Mouse (Mus musculus): ENCODE measurements around the gene Card9. TPM values are rescaled to one million over a fixed set of nuclear protein-coding genes. Genes with fewer than 3 reads are reported as not detected.
A peak's percentile ranks its signal among the peaks of the same experiment; 100 is the strongest.

The Card9 gene
- 1.9 and 2.9 TPM in 2 replicates for polyA plus RNA-seq (2015; fragmentation: Nextera tagmentation; extraction: Ambion mirVana)

DNA sequence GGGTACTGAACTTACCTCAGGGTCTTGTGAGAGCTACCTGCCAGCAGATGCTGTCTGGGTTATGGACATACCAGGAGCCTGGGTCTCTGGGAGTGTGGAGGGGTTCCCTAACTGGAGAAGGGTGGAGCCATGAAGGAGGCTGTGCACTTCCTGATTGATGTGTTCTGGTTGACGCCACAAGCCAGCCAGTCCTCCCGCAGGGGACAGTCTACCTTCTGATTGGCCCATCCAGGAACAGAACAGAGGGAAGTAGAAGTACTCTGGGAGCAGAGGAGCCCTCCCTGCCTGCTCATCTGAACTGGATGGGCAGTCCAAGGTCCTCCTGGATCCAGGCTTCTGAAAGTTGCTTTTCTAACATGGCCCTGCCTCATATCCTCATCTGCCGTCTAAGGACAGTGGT is at the start of gene Card9:
Gene Card9 (minus strand): TSS at position 147 of the 400 bp plus-strand sequence.
- H3K4me1 ChIP-seq (ENCODE audit: control insufficient read depth, insufficient read depth, low read depth, low read length) = no peaks in the 10 kb centered on the region; the same call in 1 of the 2 replicates
- no peaks in the 10 kb centered on the region for H3K27me3 ChIP-seq (replicated peaks; ENCODE audit: control insufficient read depth, insufficient read depth, low read length)
- H3K9me3 ChIP-seq (ENCODE audit: control insufficient read depth, low read length) = no peaks in the 10 kb centered on the region
- peaks cover 19% of the 10 kb centered on the region for H3K36me3 ChIP-seq (ENCODE audit: control insufficient read depth, insufficient read depth, low read length)
- no peak within 1 kb of the TSS for H3K4me3 ChIP-seq (ENCODE audit: low read length)
- no peak for ATAC-seq
- no peak within 1 kb of the TSS for H3K4me2 ChIP-seq (ENCODE audit: low read length)
- no peak within 1 kb of the TSS for H3K9ac ChIP-seq (ENCODE audit: low read depth, low read length)
- 42% methylated on average over 3 of the region's 3 CpGs for WGBS
- H3K27ac ChIP-seq (ENCODE audit: low read depth, low read length) = no peak within 1 kb of the TSS

DNA sequence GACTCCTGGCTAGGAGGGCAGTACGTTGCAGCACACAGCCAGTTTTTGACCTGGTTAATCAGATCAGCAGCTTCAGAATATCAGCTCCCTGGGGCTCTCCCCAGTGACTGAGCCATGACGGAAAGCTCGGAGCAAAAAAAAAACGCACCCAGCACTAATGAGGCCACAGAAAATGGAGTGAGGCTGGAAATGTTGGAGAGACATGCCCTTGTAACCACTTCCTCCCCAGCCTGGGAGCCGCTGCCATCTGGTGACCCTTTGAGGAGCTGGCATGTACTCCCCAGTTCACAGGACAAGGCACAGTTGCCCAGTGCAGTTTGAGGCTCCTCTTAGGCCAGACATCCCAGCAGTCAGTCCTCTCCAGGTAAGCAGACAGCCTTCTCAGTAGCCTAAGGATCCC is 49.4 kb upstream of the Card9 start:
- no peaks in the 10 kb centered on the region for H3K9me3 ChIP-seq (ENCODE audit: control insufficient read depth, low read length)
- no peaks in the 10 kb centered on the region for H3K27me3 ChIP-seq (replicated peaks; ENCODE audit: control insufficient read depth, insufficient read depth, low read length)
- ATAC-seq = no peak
- peaks cover 27% of the 10 kb centered on the region for H3K36me3 ChIP-seq (ENCODE audit: control insufficient read depth, insufficient read depth, low read length)
- no peak overlapping the region for H3K9ac ChIP-seq (ENCODE audit: low read depth, low read length)
- no peak overlapping the region for H3K4me2 ChIP-seq (ENCODE audit: low read length)
- peaks cover 38% of the 10 kb centered on the region for H3K4me1 ChIP-seq (ENCODE audit: control insufficient read depth, insufficient read depth, low read depth, low read length)
- WGBS = 63% methylated on average over 5 of the region's 5 CpGs
- no peak overlapping the region for H3K4me3 ChIP-seq (ENCODE audit: low read length)
- H3K27ac ChIP-seq (ENCODE audit: low read depth, low read length) = 0 out of 2 replicates have a peak overlapping the region, but pooled peaks have one; percentile 4

DNA sequence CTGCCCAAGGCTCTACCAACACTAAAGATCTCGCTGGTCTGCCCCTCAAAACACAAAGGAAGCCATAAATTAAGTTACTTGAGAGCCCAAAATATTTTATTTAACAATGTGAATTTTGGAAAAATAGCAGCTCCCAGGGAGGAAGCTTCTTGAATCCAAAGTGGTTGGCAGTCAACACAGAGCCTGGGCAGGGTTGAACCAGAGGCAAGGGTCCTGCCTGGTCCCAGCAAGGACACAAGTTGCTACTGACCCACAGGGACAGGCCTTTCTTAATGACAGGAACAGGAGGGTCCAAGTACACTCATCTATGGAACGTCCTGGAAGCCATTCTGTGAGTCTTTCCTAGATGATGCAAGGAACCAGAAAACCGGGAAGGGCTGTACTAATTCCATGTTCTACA is 48.6 kb upstream of the Card9 start:
- H3K36me3 ChIP-seq (ENCODE audit: control insufficient read depth, insufficient read depth, low read length) = peaks cover 25% of the 10 kb centered on the region
- H3K27me3 ChIP-seq (replicated peaks; ENCODE audit: control insufficient read depth, insufficient read depth, low read length) = no peaks in the 10 kb centered on the region
- peak overlapping the region; percentile 92 for H3K4me3 ChIP-seq (ENCODE audit: low read length)
- no peak overlapping the region for H3K27ac ChIP-seq (ENCODE audit: low read depth, low read length)
- ATAC-seq = peak; percentile 22; the same call in 1 of the 2 replicates
- peak overlapping the region; percentile 98 for H3K4me2 ChIP-seq (ENCODE audit: low read length)
- no peaks in the 10 kb centered on the region for H3K9me3 ChIP-seq (ENCODE audit: control insufficient read depth, low read length)
- peak overlapping the region; percentile 97; the same call in 1 of the 2 replicates for H3K9ac ChIP-seq (ENCODE audit: low read depth, low read length)
- peaks cover 44% of the 10 kb centered on the region for H3K4me1 ChIP-seq (ENCODE audit: control insufficient read depth, insufficient read depth, low read depth, low read length)
- WGBS = 62% methylated on average over 3 of the region's 3 CpGs

DNA sequence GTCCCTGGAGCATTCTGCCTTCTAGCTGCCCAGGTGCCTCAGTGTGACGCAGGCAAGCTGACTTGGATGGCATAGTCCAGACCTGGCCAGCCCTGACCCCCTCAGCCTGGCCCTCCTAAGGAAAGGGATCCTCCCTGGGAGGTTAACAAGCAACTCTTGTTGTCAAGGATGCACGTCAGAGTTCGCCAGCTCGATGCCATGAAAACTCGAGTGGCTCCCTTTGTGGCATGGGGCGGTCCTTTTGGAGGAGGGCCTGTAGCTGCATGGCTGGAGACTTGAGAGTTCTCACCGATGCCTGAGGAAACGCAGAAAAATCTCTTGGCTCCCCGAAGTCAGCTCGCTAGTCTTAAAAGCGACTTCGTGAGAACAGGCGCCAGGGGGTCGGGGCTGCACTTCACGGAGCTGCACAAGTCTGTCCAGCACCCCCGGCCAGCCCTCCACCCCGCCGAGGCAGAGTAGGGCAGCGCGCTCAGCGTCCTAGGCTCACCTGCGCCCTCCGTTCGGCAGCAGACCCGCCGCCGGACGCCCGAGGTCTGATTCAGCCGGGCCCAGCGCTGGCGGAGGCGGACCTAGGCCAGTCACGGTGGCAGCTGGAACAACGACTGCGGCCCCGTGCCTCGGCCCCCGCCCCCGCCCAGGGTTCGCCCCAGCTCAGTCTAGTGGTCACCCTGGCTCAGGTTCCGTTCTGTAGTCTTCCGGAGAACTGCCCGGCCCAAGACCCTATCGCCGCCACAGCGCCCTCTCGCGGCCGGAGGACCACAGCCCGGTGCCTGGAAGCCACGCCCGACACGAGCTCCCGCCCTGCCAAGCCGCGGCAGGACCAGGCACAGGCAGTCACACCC is 48.0 kb upstream of the Card9 start, which contains the start of gene Inpp5e:
Gene Inpp5e (minus strand): TSS at position 689 of the 842 bp plus-strand sequence.
- peaks cover 21% of the 10 kb centered on the region for H3K36me3 ChIP-seq (ENCODE audit: control insufficient read depth, insufficient read depth, low read length)
- peak within 1 kb of the TSS; percentile 84 for H3K27ac ChIP-seq (ENCODE audit: low read depth, low read length)
- no peaks in the 10 kb centered on the region for H3K9me3 ChIP-seq (ENCODE audit: control insufficient read depth, low read length)
- no peaks in the 10 kb centered on the region for H3K27me3 ChIP-seq (replicated peaks; ENCODE audit: control insufficient read depth, insufficient read depth, low read length)
- H3K4me2 ChIP-seq (ENCODE audit: low read length) = peak within 1 kb of the TSS; percentile 98
- peak within 1 kb of the TSS; percentile 97 for H3K9ac ChIP-seq (ENCODE audit: low read depth, low read length)
- peaks cover 44% of the 10 kb centered on the region for H3K4me1 ChIP-seq (ENCODE audit: control insufficient read depth, insufficient read depth, low read depth, low read length)
- H3K4me3 ChIP-seq (ENCODE audit: low read length) = peak within 1 kb of the TSS; percentile 92
- WGBS = 1% methylated on average over 45 of the region's 57 CpGs
- ATAC-seq = peak; percentile 95

DNA sequence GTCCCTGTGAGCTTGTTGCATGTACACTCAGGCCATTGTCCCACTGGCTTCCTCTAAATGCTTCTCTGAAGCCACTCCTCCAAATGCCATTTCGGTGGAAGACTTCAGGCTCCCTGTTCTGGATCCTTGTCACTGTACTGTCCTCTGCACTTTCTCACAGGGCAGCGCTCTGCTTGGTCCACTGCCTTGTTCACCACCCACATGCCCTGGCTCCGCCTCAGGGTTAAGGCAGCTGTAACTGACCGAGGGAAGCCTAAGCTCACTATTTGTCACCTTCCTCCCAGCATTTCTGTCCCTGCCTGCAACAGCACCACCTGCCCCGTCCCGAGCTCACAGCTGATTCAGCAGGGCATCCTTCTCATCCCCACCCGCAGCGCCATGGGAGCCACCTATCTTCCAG is 42.6 kb upstream of the Card9 start:
- no peak for ATAC-seq
- Histone ChIP-seq H3K4me3 (ENCODE audit: low read length) (no peak overlapping the region), H3K27me3 (replicated peaks; ENCODE audit: control insufficient read depth, insufficient read depth, low read length) (no peaks in the 10 kb centered on the region), H3K27ac (ENCODE audit: low read depth, low read length) (no peak overlapping the region), H3K9ac (ENCODE audit: low read depth, low read length) (no peak overlapping the region), H3K36me3 (ENCODE audit: control insufficient read depth, insufficient read depth, low read length) (peaks cover 27% of the 10 kb centered on the region), H3K4me1 (ENCODE audit: control insufficient read depth, insufficient read depth, low read depth, low read length) (peaks cover 38% of the 10 kb centered on the region), H3K9me3 (ENCODE audit: control insufficient read depth, low read length) (no peaks in the 10 kb centered on the region), H3K4me2 (ENCODE audit: low read length) (no peak overlapping the region)
- WGBS = 81% methylated on average over 8 of the region's 8 CpGs

DNA sequence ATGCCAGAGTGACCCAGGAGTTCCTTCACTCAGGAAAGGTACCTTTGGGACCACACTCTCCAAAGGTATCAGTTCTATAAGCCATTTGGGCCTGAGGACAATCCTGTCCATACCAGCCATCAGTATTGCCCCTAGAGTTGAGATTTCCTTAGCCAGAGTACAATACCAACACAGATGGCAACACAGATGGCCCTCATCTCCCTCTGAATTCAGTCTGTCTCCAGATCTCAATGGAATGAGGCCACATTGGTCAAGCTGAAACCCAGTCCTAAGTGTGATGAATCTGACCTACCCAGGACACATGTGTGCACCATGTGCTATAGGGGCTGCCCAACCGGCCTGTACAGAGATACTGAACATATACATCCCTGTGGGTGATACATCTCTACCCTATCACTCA is 41.5 kb upstream of the Card9 start:
- WGBS = 86% methylated on average over 1 of the region's 1 CpGs
- H3K4me1 ChIP-seq (ENCODE audit: control insufficient read depth, insufficient read depth, low read depth, low read length) = peaks cover 27% of the 10 kb centered on the region
- H3K27ac ChIP-seq (ENCODE audit: low read depth, low read length) = no peak overlapping the region
- no peak overlapping the region for H3K9ac ChIP-seq (ENCODE audit: low read depth, low read length)
- H3K27me3 ChIP-seq (replicated peaks; ENCODE audit: control insufficient read depth, insufficient read depth, low read length) = no peaks in the 10 kb centered on the region
- peaks cover 34% of the 10 kb centered on the region for H3K36me3 ChIP-seq (ENCODE audit: control insufficient read depth, insufficient read depth, low read length)
- H3K4me3 ChIP-seq (ENCODE audit: low read length) = no peak overlapping the region
- no peak for ATAC-seq
- H3K9me3 ChIP-seq (ENCODE audit: control insufficient read depth, low read length) = no peaks in the 10 kb centered on the region
- H3K4me2 ChIP-seq (ENCODE audit: low read length) = no peak overlapping the region

DNA sequence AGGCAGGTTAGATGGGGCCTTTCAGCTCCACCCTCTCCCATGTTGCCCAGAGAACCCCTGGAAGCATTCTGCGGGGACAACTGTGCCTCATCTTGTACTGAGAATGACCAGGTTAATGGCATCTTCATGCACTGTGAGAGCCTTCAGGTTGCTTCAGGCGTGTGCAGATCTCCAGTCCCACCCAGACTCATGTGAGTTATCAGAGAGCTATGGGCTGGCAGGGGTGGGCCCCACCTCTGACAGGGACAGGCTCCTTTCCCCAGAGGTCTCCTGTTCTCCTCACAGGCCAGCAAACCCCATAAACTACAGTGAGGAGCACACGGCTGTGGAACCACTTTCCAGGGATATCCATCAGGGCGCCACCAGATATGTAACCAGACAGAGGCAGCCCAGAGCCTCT is 40.3 kb upstream of the Card9 start:
- H3K4me1 ChIP-seq (ENCODE audit: control insufficient read depth, insufficient read depth, low read depth, low read length) = peaks cover 15% of the 10 kb centered on the region
- no peak overlapping the region for H3K4me3 ChIP-seq (ENCODE audit: low read length)
- no peak overlapping the region for H3K9ac ChIP-seq (ENCODE audit: low read depth, low read length)
- no peak overlapping the region for H3K27ac ChIP-seq (ENCODE audit: low read depth, low read length)
- no peaks in the 10 kb centered on the region for H3K27me3 ChIP-seq (replicated peaks; ENCODE audit: control insufficient read depth, insufficient read depth, low read length)
- no peaks in the 10 kb centered on the region for H3K9me3 ChIP-seq (ENCODE audit: control insufficient read depth, low read length)
- no peak overlapping the region for H3K4me2 ChIP-seq (ENCODE audit: low read length)
- ATAC-seq = no peak
- H3K36me3 ChIP-seq (ENCODE audit: control insufficient read depth, insufficient read depth, low read length) = peaks cover 41% of the 10 kb centered on the region
- 91% methylated on average over 4 of the region's 4 CpGs for WGBS

DNA sequence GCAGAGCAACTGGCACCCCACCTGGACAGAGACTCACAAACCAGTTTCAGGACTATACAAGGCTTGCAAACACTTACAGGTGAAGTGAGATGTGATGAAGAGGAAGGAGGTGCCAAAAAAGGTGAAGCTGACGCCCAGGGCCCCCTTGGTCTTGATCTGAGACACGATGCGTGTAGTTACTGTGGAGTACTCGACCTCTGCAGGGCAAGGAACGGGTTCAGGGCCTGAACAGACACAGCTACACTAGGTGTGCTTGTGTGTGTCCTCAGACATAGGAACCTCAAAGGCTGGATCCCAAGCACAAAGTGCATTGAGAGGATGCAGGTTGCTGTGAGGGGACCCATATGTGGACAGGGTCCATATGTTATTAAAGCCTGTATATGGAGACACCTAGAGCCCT is 39.6 kb upstream of the Card9 start:
- WGBS = 90% methylated on average over 5 of the region's 5 CpGs
- Histone ChIP-seq H3K36me3 (ENCODE audit: control insufficient read depth, insufficient read depth, low read length) (peaks cover 48% of the 10 kb centered on the region), H3K4me3 (ENCODE audit: low read length) (no peak overlapping the region), H3K4me1 (ENCODE audit: control insufficient read depth, insufficient read depth, low read depth, low read length) (peaks cover 8% of the 10 kb centered on the region), H3K9ac (ENCODE audit: low read depth, low read length) (no peak overlapping the region), H3K4me2 (ENCODE audit: low read length) (no peak overlapping the region), H3K27ac (ENCODE audit: low read depth, low read length) (no peak overlapping the region), H3K27me3 (replicated peaks; ENCODE audit: control insufficient read depth, insufficient read depth, low read length) (no peaks in the 10 kb centered on the region), H3K9me3 (ENCODE audit: control insufficient read depth, low read length) (no peaks in the 10 kb centered on the region)
- no peak for ATAC-seq

DNA sequence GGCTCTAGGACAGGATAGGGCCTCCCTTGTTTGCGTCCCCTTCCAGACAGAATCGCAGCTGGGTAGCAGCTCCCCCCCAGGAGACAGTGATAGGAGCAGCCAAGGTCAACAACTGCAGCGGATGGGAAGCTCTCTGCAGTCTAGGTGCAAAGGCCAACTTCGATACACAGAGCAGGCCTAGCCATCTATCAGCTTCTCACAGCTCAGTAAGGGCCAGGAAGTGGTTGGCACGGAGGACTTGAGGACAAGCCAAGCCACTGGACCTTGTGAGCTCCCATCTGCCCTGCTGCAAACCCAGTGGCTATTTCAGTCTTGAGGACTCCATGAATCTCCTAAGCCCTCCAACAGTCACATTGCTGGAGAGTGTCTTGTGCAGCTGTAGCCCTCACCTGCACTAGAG is 38.9 kb upstream of the Card9 start:
- Histone ChIP-seq H3K36me3 (ENCODE audit: control insufficient read depth, insufficient read depth, low read length) (peaks cover 54% of the 10 kb centered on the region), H3K27me3 (replicated peaks; ENCODE audit: control insufficient read depth, insufficient read depth, low read length) (no peaks in the 10 kb centered on the region), H3K4me2 (ENCODE audit: low read length) (no peak overlapping the region), H3K4me3 (ENCODE audit: low read length) (no peak overlapping the region), H3K9ac (ENCODE audit: low read depth, low read length) (no peak overlapping the region), H3K4me1 (ENCODE audit: control insufficient read depth, insufficient read depth, low read depth, low read length) (peaks cover 1% of the 10 kb centered on the region; the same call in 1 of the 2 replicates), H3K9me3 (ENCODE audit: control insufficient read depth, low read length) (no peaks in the 10 kb centered on the region), H3K27ac (ENCODE audit: low read depth, low read length) (no peak overlapping the region)
- 88% methylated on average over 5 of the region's 5 CpGs for WGBS
- ATAC-seq = no peak
